Mouse (Mus musculus): ENCODE measurements around the gene Dmbx1. TPM values are rescaled to one million over a fixed set of nuclear protein-coding genes. Genes with fewer than 3 reads are reported as not detected.

Gene Dmbx1
- total and polyA plus RNA-seq, 3 experiments: 0.19 to 2.3 TPM; not detected in 1

GRCm38 (mm10) chr4:115955494-115955775, 15.7 kb upstream of the Dmbx1 start:
- Histone ChIP-seq H3K36me3 (ENCODE audit: control insufficient read depth in 1 of 2, insufficient read depth in 2 of 2, low read length in 2 of 2) (no peaks in the 10 kb centered on the region), H3K27ac (ENCODE audit: control insufficient read depth, low read depth, low read length) (no peak overlapping the region), H3K79me2 (ENCODE audit: control insufficient read depth, insufficient read depth, low read length, poor library complexity) (no peaks in the 10 kb centered on the region), H3K4me1 (ENCODE audit: control insufficient read depth in 1 of 2, insufficient read depth in 2 of 2, low read length in 2 of 2) (0 out of 4 replicates have a peak, but pooled peaks cover 0 to 6% of the 10 kb centered on the region in 2 experiments), H3K4me3 (ENCODE audit: control insufficient read depth in 1 of 2, insufficient read depth in 1 of 2, low read depth in 2 of 2, low read length in 2 of 2) (no peak overlapping the region), H3K9ac (ENCODE audit: control insufficient read depth, low read depth, low read length, poor library complexity, severe bottlenecking) (no peak overlapping the region), H3K27me3 (ENCODE audit: control insufficient read depth in 1 of 2, insufficient read depth in 2 of 2, low read length in 2 of 2) (peaks cover 0 to 1% of the 10 kb centered on the region in 2 experiments; a peak in 2 of 4 replicates), H3K9me3 (replicated peaks; ENCODE audit: insufficient read depth, low read length) (no peaks in the 10 kb centered on the region)
- DNase-seq (ENCODE audit: low read depth, low spot score): no peak
- TF ChIP-seq ZNF384 (IDR thresholded peaks at IDR 0.05; ENCODE audit: low read depth, low read length): no peak
- no peak for TF ChIP-seq NRF1 (IDR thresholded peaks at IDR 0.05; ENCODE audit: insufficient read depth, low read depth, low read length, poor library complexity, severe bottlenecking)
- TF ChIP-seq UBTF (IDR thresholded peaks at IDR 0.05; ENCODE audit: borderline replicate concordance, insufficient read depth, low read depth, low read length): no peak
- TF ChIP-seq NELFE (IDR thresholded peaks at IDR 0.05; ENCODE audit: low read depth, low read length): no peak
- no peak for TF ChIP-seq SMC3 (IDR thresholded peaks at IDR 0.05; ENCODE audit: low read depth, low read length)
- TF ChIP-seq RAD21 (IDR thresholded peaks at IDR 0.05; ENCODE audit: low read depth, low read length): no peak
- no peak for TF ChIP-seq ELF1 (IDR thresholded peaks at IDR 0.05; ENCODE audit: low read depth, low read length)
- no peak for TF ChIP-seq CHD2 (IDR thresholded peaks at IDR 0.05; ENCODE audit: low read length)
- TF ChIP-seq EP300 (IDR thresholded peaks at IDR 0.05; ENCODE audit: low read depth in 1 of 2, low read length in 2 of 2): no peak
- no peak for TF ChIP-seq RCOR1 (IDR thresholded peaks at IDR 0.05; ENCODE audit: low read depth, low read length)
- no peak for TF ChIP-seq GATA1 (IDR thresholded peaks at IDR 0.05; ENCODE audit: low read depth, low read length)
- no peak for TF ChIP-seq TBP (IDR thresholded peaks at IDR 0.05; ENCODE audit: low read depth, low read length)
- TF ChIP-seq ZKSCAN1 (IDR thresholded peaks at IDR 0.05; ENCODE audit: low read depth, low read length): no peak
- no peak for TF ChIP-seq MXI1 (IDR thresholded peaks at IDR 0.05; ENCODE audit: low read depth, low read length)

GRCm38 (mm10) chr4:115954656-115955493, 15.1 kb upstream of the Dmbx1 start:
- Histone ChIP-seq H3K79me2 (ENCODE audit: control insufficient read depth, insufficient read depth, low read length, poor library complexity) (no peaks in the 10 kb centered on the region), H3K9me3 (replicated peaks; ENCODE audit: insufficient read depth, low read length) (no peaks in the 10 kb centered on the region), H3K36me3 (ENCODE audit: control insufficient read depth in 1 of 2, insufficient read depth in 2 of 2, low read length in 2 of 2) (no peaks in the 10 kb centered on the region), H3K9ac (ENCODE audit: control insufficient read depth, low read depth, low read length, poor library complexity, severe bottlenecking) (no peak overlapping the region), H3K4me3 (ENCODE audit: control insufficient read depth in 1 of 2, insufficient read depth in 1 of 2, low read depth in 2 of 2, low read length in 2 of 2) (no peak overlapping the region), H3K27me3 (ENCODE audit: control insufficient read depth in 1 of 2, insufficient read depth in 2 of 2, low read length in 2 of 2) (peaks cover 0 to 1% of the 10 kb centered on the region in 2 experiments; a peak in 2 of 4 replicates), H3K4me1 (ENCODE audit: control insufficient read depth in 1 of 2, insufficient read depth in 2 of 2, low read length in 2 of 2) (0 out of 4 replicates have a peak, but pooled peaks cover 0 to 6% of the 10 kb centered on the region in 2 experiments), H3K27ac (ENCODE audit: control insufficient read depth, low read depth, low read length) (no peak overlapping the region)
- TF ChIP-seq CHD1 (IDR thresholded peaks at IDR 0.05; ENCODE audit: low read depth, low read length) (no peak), ZKSCAN1 (IDR thresholded peaks at IDR 0.05; ENCODE audit: low read depth, low read length) (no peak), BHLHE40 (IDR thresholded peaks at IDR 0.05; ENCODE audit: borderline replicate concordance, low read depth, low read length) (no peak), SMC3 (IDR thresholded peaks at IDR 0.05; ENCODE audit: low read depth, low read length) (no peak), TAL1 (IDR thresholded peaks at IDR 0.05; ENCODE audit: low read length) (no peak), UBTF (IDR thresholded peaks at IDR 0.05; ENCODE audit: borderline replicate concordance, insufficient read depth, low read depth, low read length) (no peak), NRF1 (IDR thresholded peaks at IDR 0.05; ENCODE audit: insufficient read depth, low read depth, low read length, poor library complexity, severe bottlenecking) (no peak), ETS1 (IDR thresholded peaks at IDR 0.05; ENCODE audit: low read depth, low read length) (no peak), MYC (IDR thresholded peaks at IDR 0.05; ENCODE audit: low read depth, low read length) (no peak)
- DNase-seq (ENCODE audit: low read depth, low spot score): no peak
